Mouse (Mus musculus) layer of hippocampus, adult 9-10 months (tissue): ENCODE data around the gene Pnmal2.
A peak's percentile ranks its signal among the peaks of the same experiment; 100 is the strongest.
"Not testable (repeated sequence)": the region's sequence is repeated elsewhere in the genome, so short reads cannot be mapped to it uniquely, and the experiment has no call there.

Experiments used
- DNase-seq: peaks from one replicate; pipeline ENCODE4 v3.0.0; 2022; ENCODE audit warnings: low spot score

Gene Pnmal2

GRCm38 (mm10) chr7:16945419-16945818 lies 937 bp downstream of the Pnmal2 start:
- no peak for DNase-seq

GRCm38 (mm10) chr7:16946441-16947348 lies 2.2 kb downstream of the Pnmal2 start:
- no peak for DNase-seq

- DNase-seq, result no peak
These were observed 2.9 kb downstream of the Pnmal2 start for GRCm38 (mm10) chr7:16947349-16947895.

GRCm38 (mm10) chr7:16947959-16948361 lies 3.5 kb downstream of the Pnmal2 start:
- no peak for DNase-seq

- no peak for DNase-seq
These were observed 4.5 kb downstream of the Pnmal2 start for GRCm38 (mm10) chr7:16948923-16949458.

- no peak for DNase-seq
These were observed 5.7 kb downstream of the Pnmal2 start for GRCm38 (mm10) chr7:16949908-16950841.

GRCm38 (mm10) chr7:16950861-16951635 lies 6.6 kb downstream of the Pnmal2 start:
- no peak for DNase-seq

GRCm38 (mm10) chr7:16953776-16954175 lies 9.3 kb downstream of the Pnmal2 start:
- DNase-seq, result not testable (repeated sequence)

GRCm38 (mm10) chr7:16955712-16956111 lies 11.2 kb downstream of the Pnmal2 start:
- DNase-seq, result no peak

- DNase-seq, result no peak
These were observed 12.2 kb downstream of the Pnmal2 start for GRCm38 (mm10) chr7:16956410-16957265.

GRCm38 (mm10) chr7:16959539-16960187 lies 15.2 kb downstream of the Pnmal2 start, which contains the start of gene Pnmal1:
TSS of gene Pnmal1 (plus strand) at chr7:16959679.
- peak; percentile 88 for DNase-seq

GRCm38 (mm10) chr7:16961678-16962077 lies 17.2 kb downstream of the Pnmal2 start:
- DNase-seq, result no peak

GRCm38 (mm10) chr7:16968414-16968813 lies 23.9 kb downstream of the Pnmal2 start:
- no peak for DNase-seq

- DNase-seq, result no peak
These were observed 26.7 kb downstream of the Pnmal2 start for GRCm38 (mm10) chr7:16971160-16971559.

- no peak for DNase-seq
These were observed 29.5 kb downstream of the Pnmal2 start for GRCm38 (mm10) chr7:16974018-16974417.

GRCm38 (mm10) chr7:16976298-16976697 lies 31.8 kb downstream of the Pnmal2 start:
- DNase-seq, result no peak

GRCm38 (mm10) chr7:16978173-16978572 lies 33.7 kb downstream of the Pnmal2 start:
- DNase-seq, result no peak

- no peak for DNase-seq
These were observed 34.1 kb downstream of the Pnmal2 start for GRCm38 (mm10) chr7:16978593-16978992.

GRCm38 (mm10) chr7:16980348-16980747 lies 35.9 kb downstream of the Pnmal2 start:
- no peak for DNase-seq
